In the genomic region with DNA sequence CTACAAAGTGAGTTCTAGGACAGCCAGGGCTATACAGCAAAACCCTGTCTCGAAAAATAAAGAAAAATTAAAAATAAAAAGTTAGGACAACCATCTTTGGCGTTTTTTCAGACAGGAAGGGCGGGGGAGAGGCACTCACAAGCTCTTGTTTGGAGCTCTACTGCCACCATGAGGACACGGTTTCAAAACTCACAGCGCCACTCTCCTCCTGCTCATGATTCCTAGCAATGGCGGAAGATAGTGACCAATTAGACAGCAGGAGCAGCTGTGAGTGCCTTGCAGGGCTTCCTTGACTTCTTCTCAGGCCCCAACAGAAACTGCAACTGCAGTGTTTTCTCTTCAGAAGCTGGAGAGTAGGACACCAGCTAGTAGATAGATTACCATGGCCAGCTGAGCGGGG, we compare ENCODE assay signal across 7 mouse cellular contexts.
A peak's percentile ranks its signal among the peaks of the same experiment; 100 is the strongest.
DNase-seq lines count a peak whose midpoint lies in the region; ATAC-seq and TF ChIP-seq lines count a peak whose summit lies in the region.

No protein-coding gene starts in this region.

- intact Hi-C loops in left cerebral cortex, postnatal 4 days (cut with DNase I) = no loop called here

- H3K36me3 ChIP-seq in kidney, embryonic 15.5 days = peaks cover 35% of the 10 kb centered on the region
- H3K36me3 ChIP-seq in kidney, embryonic 14.5 days (ENCODE audit: control insufficient read depth, insufficient read depth, low read length) = peaks cover 5% of the 10 kb centered on the region; the same call in 1 of the 2 replicates
- H3K36me3 ChIP-seq in ES-E14 (ENCODE audit: control insufficient read depth, insufficient read depth, low read length, poor library complexity, severe bottlenecking) = peaks cover 17% of the 10 kb centered on the region
- no peaks in the 10 kb centered on the region for H3K36me3 ChIP-seq in embryonic facial prominence, embryonic 11.5 days (replicated peaks; ENCODE audit: control insufficient read depth, insufficient read depth, low read depth, low read length)
- H3K36me3 ChIP-seq in hindbrain, embryonic 13.5 days = peaks cover 31% of the 10 kb centered on the region

- H3K9me3 ChIP-seq in kidney, embryonic 15.5 days (replicated peaks) = no peaks in the 10 kb centered on the region
- no peaks in the 10 kb centered on the region for H3K9me3 ChIP-seq in kidney, embryonic 14.5 days (ENCODE audit: control insufficient read depth, low read length)
- H3K9me3 ChIP-seq in ES-E14 (ENCODE audit: control insufficient read depth, insufficient read depth, low read depth, low read length) = no peaks in the 10 kb centered on the region
- no peaks in the 10 kb centered on the region for H3K9me3 ChIP-seq in embryonic facial prominence, embryonic 11.5 days (replicated peaks; ENCODE audit: control insufficient read depth, low read length)
- H3K9me3 ChIP-seq in hindbrain, embryonic 13.5 days = no peaks in the 10 kb centered on the region

- H3K27ac ChIP-seq in kidney, embryonic 15.5 days = peak overlapping the region; percentile 54; the same call in 1 of the 2 replicates
- no peak overlapping the region for H3K27ac ChIP-seq in kidney, embryonic 14.5 days (ENCODE audit: low read depth, low read length)
- no peak overlapping the region for H3K27ac ChIP-seq in ES-E14 (ENCODE audit: insufficient read depth, low read depth, low read length, poor library complexity, severe bottlenecking)
- H3K27ac ChIP-seq in embryonic facial prominence, embryonic 11.5 days (replicated peaks; ENCODE audit: low read depth, low read length) = no peak overlapping the region
- peak overlapping the region; percentile 48; the same call in 1 of the 2 replicates for H3K27ac ChIP-seq in hindbrain, embryonic 13.5 days

- no peaks in the 10 kb centered on the region for H3K4me1 ChIP-seq in kidney, embryonic 15.5 days
- no peaks in the 10 kb centered on the region for H3K4me1 ChIP-seq in kidney, embryonic 14.5 days (ENCODE audit: control insufficient read depth, insufficient read depth, low read length)
- H3K4me1 ChIP-seq in ES-E14 (ENCODE audit: control insufficient read depth in 2 of 2, insufficient read depth in 2 of 2, low read length in 2 of 2, poor library complexity in 1 of 2) = no peaks in the 10 kb centered on the region
- no peaks in the 10 kb centered on the region for H3K4me1 ChIP-seq in embryonic facial prominence, embryonic 11.5 days (ENCODE audit: control insufficient read depth, insufficient read depth, low read length)
- no peaks in the 10 kb centered on the region for H3K4me1 ChIP-seq in hindbrain, embryonic 13.5 days (replicated peaks)

- DNase-seq in ES-E14 (ENCODE audit: low read depth, low spot score) = no peak
- DNase-seq in embryonic facial prominence, embryonic 11.5 days (ENCODE audit: low spot score) = peak; percentile 35
- peak; percentile 67 for DNase-seq in lung, postnatal 25 days (ENCODE audit: low spot score)
- no peak for DNase-seq in left cerebral cortex, postnatal 4 days

- H3K4me2 ChIP-seq in kidney, embryonic 15.5 days = peak overlapping the region; percentile 47
- H3K4me2 ChIP-seq in kidney, embryonic 14.5 days (replicated peaks; ENCODE audit: low read depth, low read length) = no peak overlapping the region
- no peak overlapping the region for H3K4me2 ChIP-seq in embryonic facial prominence, embryonic 11.5 days (ENCODE audit: low read depth, low read length)
- peak overlapping the region; percentile 23; the same call in 1 of the 2 replicates for H3K4me2 ChIP-seq in hindbrain, embryonic 13.5 days

- H3K4me3 ChIP-seq in kidney, embryonic 15.5 days (replicated peaks) = peak overlapping the region; percentile 26
- no peak overlapping the region for H3K4me3 ChIP-seq in kidney, embryonic 14.5 days (ENCODE audit: low read length)
- no peak overlapping the region for H3K4me3 ChIP-seq in ES-E14 (ENCODE audit: insufficient read depth in 1 of 2, low read depth in 1 of 2, low read length in 2 of 2, poor library complexity in 1 of 2, severe bottlenecking in 1 of 2)
- H3K4me3 ChIP-seq in embryonic facial prominence, embryonic 11.5 days (ENCODE audit: low read depth, low read length) = no peak overlapping the region
- H3K4me3 ChIP-seq in hindbrain, embryonic 13.5 days = 0 out of 2 replicates have a peak overlapping the region, but pooled peaks have one; percentile 3

- in situ Hi-C loops in ES-E14 (cut with MboI; ENCODE audit: low sequenced_read_pairs in 2 of 2, unreplicated experiment in 2 of 2) = no loop called here

- WGBS in kidney, embryonic 15.5 days = 56% methylated on average over 7 of the region's 7 CpGs
- WGBS in kidney, embryonic 14.5 days = 49% methylated on average over 7 of the region's 7 CpGs
- WGBS in embryonic facial prominence, embryonic 11.5 days = 60% methylated on average over 7 of the region's 7 CpGs
- 69% methylated on average over 7 of the region's 7 CpGs for WGBS in hindbrain, embryonic 13.5 days

- H3K27me3 ChIP-seq in kidney, embryonic 15.5 days = no peaks in the 10 kb centered on the region
- H3K27me3 ChIP-seq in kidney, embryonic 14.5 days (ENCODE audit: control insufficient read depth, insufficient read depth, low read length) = no peaks in the 10 kb centered on the region
- no peaks in the 10 kb centered on the region for H3K27me3 ChIP-seq in embryonic facial prominence, embryonic 11.5 days (ENCODE audit: control insufficient read depth, insufficient read depth, low read length)
- no peaks in the 10 kb centered on the region for H3K27me3 ChIP-seq in hindbrain, embryonic 13.5 days

- no peak overlapping the region for H3K9ac ChIP-seq in kidney, embryonic 15.5 days
- no peak overlapping the region for H3K9ac ChIP-seq in kidney, embryonic 14.5 days (ENCODE audit: low read depth, low read length)
- H3K9ac ChIP-seq in ES-E14 (ENCODE audit: insufficient read depth, low read depth, low read length, poor library complexity, severe bottlenecking) = no peak overlapping the region
- H3K9ac ChIP-seq in embryonic facial prominence, embryonic 11.5 days (replicated peaks; ENCODE audit: low read length) = no peak overlapping the region
- H3K9ac ChIP-seq in hindbrain, embryonic 13.5 days = no peak overlapping the region

- no peak for ATAC-seq in kidney, embryonic 15.5 days (replicated peaks; ENCODE audit: low FRiP score)
- ATAC-seq in kidney, embryonic 14.5 days (ENCODE audit: low FRiP score, low TSS enrichment) = no peak
- ATAC-seq in embryonic facial prominence, embryonic 11.5 days (replicated peaks; ENCODE audit: insufficient number of reproducible peaks, low FRiP score, low TSS enrichment, low read depth) = no peak
- ATAC-seq in hindbrain, embryonic 13.5 days (ENCODE audit: low FRiP score) = no peak

TF ChIP-seq in ES-E14, 5 proteins besides CTCF, POLR2A, EP300 and RAD21:
- TF ChIP-seq MAFK (IDR thresholded peaks at IDR 0.05; ENCODE audit: insufficient read depth, low read depth, low read length) (peak; percentile 28; the same call in 1 of the 2 replicates), ZNF384 (IDR thresholded peaks at IDR 0.05; ENCODE audit: low read depth, low read length) (peak; percentile 99), HCFC1 (IDR thresholded peaks at IDR 0.05; ENCODE audit: borderline replicate concordance, insufficient read depth, low read length) (no peak)

Comparison
In these comparisons a context has a peak if more than half of its experiments do, and no peak if none do; other contexts are left out.
1. H3K27ac ChIP-seq: peak in kidney, embryonic 15.5 days (single experiment) and hindbrain, embryonic 13.5 days (single experiment); none in kidney, embryonic 14.5 days (single experiment), ES-E14 (single experiment) and embryonic facial prominence, embryonic 11.5 days (single experiment).
2. H3K4me2 ChIP-seq: peak in kidney, embryonic 15.5 days (single experiment) and hindbrain, embryonic 13.5 days (single experiment); none in kidney, embryonic 14.5 days (single experiment) and embryonic facial prominence, embryonic 11.5 days (single experiment).
3. H3K4me3 ChIP-seq: peak in kidney, embryonic 15.5 days (single experiment) and hindbrain, embryonic 13.5 days (single experiment); none in kidney, embryonic 14.5 days (single experiment), ES-E14 (0 of 2) and embryonic facial prominence, embryonic 11.5 days (single experiment).
4. DNase-seq: peak in embryonic facial prominence, embryonic 11.5 days (single experiment) and lung, postnatal 25 days (single experiment); none in ES-E14 (single experiment) and left cerebral cortex, postnatal 4 days (single experiment).